Mouse (Mus musculus) adrenal gland (tissue): ENCODE results near the gene Fam243.

Experiments used
- intact Hi-C: fragments of 180-260 bp; cut with DNase I; formaldehyde crosslinking; loops from one replicate; pipeline ENCODE4 v1.15.1; 2025

Fam243 gene

DNA sequence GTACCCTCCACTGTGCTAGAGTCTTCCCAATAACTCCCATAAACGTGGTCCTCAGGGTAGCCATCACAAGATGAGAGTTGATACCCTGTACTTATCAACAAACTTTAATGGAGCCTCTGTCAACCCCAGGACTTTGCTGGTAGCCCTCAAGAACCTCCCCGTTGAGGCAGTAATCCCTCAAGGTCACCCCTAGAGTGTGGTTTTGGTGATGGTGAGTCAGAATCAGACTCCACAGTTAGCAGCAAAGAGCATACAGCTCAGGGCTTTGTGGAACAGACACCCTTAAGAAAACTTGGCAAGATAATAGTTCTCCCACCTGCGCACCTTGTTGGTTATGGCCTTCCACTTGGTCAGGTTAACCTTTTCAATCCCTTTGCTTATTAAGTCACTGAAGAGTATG, 880 bp downstream of the Fam243 start:
- intact Hi-C loops = no loop called here

DNA sequence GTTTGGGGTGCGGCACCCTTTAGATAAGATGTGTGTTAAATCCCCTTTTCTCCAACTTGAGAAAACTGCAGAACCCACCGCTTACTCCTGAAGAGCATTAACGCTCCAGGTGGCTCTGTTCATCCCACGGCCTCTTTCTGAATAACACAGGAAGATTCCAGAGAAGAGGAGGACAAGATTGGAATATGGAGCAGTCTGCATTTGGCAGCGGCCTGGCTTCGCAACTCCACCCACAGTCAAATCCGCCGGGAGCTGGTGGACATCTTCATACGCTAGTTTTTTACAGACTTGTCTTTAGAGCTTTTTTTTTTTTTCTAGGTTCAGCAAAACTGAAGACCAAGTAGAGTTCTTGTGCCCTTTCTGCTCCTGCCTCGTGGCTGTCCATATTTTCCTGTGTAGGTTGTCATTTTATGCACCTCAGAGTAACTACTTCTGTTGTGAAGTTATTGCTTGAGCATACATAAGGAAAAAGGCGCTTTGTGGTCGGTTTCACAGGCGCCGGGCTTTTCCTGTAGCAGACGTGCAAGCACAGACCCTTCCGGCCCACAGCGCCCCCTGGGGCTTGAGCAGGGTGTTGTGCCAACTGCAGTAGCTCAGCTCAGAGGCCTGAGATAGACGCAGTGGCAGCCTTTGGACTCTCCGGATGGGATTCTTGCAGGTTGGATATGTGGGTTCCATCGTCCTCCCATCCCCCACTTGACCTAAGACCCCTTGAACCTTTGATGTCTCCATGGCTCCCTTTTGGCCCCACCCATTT, 1.7 kb downstream of the Fam243 start:
- intact Hi-C loops = no loop called here

DNA sequence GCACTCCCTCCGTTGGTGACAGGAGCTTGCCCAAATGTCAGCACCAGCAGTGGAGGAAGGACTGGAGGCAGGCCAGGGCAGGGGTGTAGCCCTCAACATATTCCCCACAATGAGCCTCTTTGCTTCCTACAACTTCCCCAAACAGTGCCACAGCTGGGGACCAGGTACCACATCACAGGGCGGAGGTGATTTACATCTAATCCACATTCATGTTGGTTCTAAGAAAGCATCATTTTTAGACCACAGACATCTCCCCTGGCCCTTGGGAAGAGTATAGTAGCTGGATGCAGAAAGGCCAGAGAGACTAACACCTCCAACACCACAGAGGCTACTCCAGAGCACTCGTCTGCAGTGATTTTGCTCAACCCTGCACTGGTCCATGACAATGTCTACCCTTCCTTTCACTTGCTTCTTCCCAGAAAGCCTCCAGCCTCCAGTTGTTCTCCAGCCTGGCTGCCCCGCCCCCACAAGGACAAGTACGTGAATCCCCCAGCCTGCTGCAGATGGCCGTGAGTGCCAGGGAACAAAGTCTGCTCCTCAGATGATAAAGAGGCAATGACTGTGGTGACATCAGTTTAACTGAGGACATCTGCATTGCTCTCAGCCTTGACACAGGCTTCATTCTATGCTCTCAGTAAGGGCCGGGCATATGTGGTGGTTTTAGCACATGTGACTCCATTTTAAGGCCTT, 5.0 kb downstream of the Fam243 start:
- intact Hi-C loops = no loop called here

DNA sequence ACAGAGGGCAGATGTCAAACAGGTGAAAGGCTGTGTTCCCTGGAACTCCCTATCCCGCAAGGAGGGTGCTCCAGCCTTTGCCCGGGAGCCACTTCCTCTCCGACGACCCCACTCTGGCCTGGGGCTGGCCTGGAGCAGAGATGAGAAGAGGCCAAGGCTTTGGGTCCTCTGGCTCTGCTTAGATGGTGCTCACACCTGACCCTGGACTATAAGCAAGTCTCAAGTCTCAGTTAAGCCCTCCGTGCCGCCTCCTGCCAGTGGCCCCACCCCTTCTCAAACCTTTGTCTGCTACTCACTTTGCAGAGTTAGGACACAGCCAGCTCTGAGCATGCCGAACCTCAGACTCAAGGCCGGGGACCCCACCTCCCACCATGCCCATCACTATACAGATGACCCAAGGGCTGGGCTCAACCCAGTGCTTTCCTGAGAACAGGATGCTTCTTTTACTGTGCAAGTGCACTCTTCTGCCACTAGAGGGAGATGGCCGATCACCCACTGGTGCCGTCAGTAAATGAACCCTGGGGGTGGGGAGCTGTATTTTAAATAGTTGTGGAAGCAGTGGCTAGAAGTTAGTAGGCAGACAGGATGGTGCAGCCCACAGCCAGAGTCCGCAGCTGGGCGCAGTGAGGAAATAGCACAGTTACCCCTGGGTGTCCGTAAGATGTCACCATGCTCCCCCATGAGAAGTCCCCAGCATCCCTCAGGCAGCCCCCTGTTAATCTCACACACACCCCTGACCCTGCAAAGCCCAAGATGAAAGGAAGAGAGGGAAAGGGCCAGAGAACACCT, 7.1 kb downstream of the Fam243 start:
- intact Hi-C loops = loop anchor here (2.0 kb wide), 1 partner anchor 21 kb away; no protein-coding TSS in a partner anchor

DNA sequence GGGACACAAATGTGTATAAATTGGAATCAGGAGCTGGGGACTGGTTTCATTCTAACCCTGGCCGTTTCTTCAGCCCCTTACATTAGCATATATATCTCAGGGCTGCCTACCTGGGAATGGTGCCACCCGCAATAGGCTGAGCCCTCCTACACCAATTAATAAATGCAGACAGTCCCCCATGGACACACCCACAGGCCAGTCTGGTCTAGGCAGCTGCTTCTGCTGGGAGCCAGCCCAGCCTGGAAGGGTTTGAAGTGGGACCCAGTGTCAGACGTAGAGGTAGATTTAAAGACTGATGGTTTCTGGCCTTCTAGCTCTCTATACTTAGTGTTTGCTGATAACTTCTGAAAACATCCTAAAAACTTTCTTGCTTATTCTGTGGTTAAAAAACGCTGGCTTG, 12.1 kb downstream of the Fam243 start:
- intact Hi-C loops = no loop called here

DNA sequence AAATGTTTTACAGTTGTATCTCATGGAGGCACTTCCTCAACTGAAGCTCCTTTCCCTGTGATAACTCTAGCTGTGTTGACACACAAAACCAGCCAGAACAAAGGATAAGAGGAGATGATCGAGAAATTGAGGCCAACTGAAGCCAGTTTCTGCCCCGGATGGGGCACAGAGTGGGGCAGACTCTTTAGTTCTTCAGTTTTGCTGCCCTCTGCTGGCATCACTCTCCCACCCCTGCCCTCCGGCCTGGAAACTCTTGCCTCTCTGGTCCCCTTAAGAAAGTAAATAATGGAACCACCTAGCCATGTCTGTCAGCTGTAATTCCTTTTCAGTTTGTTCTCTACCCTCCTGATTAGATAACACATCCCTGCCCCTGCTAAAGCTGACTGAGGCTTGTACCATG, 13.3 kb downstream of the Fam243 start:
- intact Hi-C loops = no loop called here

DNA sequence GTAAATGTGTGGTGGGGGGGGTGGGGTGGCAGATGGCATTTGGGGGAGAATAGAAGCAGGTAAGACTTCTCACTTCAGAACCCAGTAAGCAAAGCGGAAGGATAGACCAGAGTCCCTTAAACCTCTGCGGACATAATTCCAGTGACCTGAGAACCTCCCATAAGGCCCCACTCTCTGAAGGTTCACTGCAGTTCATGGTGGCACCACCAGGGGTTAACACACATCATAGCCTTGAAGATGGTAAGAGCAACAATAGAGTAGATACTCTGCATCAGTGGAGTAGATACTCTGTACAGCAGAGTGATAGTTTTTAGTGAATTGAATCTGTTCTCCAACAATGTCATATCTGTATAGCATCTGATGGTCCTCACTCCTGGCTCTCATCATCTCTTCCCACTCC, 15.7 kb downstream of the Fam243 start:
- intact Hi-C loops = no loop called here

DNA sequence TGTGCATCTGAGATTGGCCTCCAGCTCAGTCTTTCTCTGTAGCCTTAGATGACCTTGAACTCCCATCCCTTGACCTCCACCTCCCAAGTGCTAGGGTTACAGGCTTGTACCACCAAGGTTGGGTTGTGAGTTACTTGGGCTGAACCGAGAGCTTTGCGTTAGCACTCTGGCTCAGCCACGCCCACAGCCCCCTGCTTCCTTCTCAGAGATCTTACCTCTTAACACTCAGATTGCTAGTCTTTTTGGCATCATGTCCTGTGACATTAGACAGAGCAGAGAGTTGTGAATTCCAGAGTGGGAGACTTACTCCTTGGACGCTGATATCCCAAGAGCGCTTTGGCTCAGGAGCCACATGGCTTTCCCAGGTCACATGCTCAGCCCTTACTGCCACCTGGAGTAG, 18.7 kb downstream of the Fam243 start:
- intact Hi-C loops = no loop called here

DNA sequence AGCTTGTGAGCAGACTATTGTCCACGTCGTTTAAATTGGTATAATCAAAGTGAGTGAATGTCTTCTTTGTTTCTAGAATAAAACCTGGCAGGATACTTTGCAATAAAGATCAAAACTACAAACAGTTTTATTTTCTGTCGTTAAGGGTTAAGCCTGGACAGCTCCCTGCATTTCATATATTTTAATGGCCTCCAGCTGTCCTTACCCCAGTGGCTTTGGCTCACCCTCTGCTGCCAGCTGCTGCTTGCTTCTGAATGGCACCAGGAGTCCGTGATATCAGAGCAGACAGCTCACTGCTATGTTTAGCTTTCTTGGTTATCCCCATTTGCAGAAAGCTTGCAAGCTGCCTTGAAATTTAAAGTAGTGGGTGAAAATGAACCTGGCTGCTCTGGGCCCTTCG, 19.3 kb downstream of the Fam243 start:
- intact Hi-C loops = no loop called here

DNA sequence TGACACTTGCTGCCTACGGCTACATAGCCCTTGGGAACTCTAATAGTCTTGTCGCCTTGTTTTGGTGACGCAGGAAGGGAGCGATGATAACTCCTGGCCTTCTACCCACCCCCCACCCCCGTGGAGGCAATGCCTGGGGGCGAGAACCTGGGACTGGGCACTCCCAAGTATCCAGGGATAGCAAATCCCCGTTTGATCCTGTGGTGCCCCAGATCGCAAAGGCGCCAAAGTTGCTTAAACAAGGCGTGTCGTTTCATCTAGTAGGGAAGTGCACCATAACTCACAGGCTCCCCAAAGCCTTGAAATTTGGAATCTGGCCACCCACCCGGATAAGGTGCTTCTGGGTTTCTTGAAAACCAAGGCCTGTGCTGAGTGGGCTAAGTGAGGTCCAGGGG, 19.8 kb downstream of the Fam243 start:
- intact Hi-C loops = no loop called here

DNA sequence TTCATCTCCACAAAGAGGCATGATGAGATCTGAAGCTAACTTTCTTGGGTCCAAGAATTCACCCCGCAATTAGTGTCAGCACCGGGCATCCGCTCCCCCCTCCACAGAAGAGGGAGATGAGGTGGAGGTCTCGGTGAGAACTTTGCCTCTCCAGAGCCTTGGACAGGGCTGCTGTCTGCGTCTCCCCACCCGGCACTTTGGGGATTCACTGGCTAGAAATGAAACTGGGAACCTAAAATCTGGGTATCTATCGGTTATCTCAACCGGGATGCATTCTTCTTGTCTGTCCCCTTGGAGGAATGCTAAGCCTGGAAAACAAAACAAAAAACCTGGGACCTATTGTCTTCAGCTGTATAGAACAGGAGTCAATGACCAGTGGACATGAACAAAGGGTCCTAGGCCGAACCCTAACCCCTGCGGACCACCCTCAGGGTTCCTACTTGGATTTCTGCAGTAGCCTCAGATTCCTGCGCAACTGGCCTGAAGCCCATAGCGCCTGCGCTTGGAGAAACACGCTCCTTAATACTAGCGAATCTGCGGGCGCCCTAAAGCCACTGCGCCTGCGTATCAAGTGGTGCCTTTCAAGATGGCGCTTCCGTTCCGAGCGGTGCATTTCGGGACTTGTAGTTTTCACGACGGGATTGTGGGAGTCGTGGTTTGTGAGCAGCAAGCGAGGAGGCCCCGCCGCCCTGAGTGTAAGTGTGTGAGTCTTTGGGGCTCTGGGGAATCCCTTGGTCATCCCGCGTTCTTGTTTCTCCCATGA, 20.4 kb downstream of the Fam243 start, which contains the start of gene Smim11:
Gene Smim11 (plus strand): TSS at position 638 of the 763 bp plus-strand sequence.
- intact Hi-C loops = no loop called here

DNA sequence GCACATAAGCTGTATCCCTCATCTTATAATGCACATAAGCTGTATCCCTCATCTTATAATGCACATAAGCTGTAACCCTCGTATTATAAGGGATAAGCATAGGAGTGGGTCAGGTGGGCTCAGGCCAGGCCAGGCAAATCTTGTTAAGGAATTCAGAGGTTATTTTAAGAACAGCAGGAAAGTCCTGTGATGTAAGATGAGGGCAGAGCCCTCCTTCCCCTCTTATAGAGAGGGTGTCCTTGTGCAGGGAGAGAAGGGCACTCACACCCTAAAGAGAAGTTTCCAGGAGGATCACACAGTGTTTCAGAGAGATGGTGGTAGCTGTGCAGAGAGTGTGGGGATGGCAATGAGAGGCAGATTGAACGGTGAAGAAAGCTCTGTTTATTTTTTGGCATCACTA, 25.9 kb downstream of the Fam243 start:
- intact Hi-C loops = no loop called here

DNA sequence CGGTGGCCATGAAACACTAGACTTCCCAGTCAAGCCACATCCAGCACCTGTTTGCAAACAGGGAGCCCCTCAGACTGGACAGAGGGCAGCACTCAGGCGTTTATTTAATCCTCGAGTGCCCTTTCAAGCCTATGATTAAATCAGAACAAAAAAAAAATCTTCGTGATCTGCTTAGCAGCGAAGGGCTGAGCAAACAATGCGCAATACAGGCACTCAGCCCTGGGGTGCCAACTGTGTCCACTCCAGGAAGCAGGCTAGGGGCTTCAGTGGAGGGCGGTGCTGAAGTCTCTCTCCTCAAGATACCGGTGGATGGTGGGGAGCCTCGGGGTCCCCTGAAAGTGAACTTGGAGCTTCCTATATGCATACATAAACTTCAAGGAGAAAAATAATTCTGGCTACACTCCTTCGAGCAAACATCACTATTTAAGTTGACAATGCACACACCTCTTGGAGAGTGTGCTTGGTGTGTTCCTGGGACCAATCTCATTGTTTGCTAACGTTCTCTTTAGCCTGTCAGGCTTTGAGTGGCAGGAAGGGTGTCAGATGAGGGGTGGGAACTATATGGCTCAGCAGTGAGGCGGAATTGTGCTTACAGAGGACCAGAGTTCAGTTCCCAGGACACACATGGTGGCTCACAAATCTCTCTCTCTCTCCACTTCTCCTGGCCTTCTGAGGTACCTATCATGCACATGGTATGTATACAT, 26.8 kb downstream of the Fam243 start:
- intact Hi-C loops = no loop called here

DNA sequence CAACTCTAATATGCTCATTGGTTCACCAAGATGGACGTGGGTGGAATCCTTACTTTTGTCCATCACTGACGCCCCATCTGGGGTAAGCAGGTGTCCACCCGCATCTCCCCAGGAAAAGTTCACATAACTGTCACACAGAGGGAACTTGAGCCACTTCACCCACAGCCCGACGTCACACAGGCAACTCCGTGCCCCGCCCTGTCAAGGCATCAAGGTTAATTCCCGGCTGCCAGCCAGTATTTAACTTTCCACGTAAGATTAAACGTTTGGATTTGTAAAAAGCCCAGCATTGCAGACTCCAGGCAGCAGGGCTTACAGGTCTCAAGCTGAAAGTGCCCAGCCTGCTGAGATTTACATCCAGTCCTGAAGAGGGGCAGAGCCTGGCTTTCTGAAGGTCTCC, 29.1 kb downstream of the Fam243 start, which contains the start of gene Kcne2:
Gene Kcne2 (plus strand): TSS at position 289 of the 400 bp plus-strand sequence.
- intact Hi-C loops = no loop called here

DNA sequence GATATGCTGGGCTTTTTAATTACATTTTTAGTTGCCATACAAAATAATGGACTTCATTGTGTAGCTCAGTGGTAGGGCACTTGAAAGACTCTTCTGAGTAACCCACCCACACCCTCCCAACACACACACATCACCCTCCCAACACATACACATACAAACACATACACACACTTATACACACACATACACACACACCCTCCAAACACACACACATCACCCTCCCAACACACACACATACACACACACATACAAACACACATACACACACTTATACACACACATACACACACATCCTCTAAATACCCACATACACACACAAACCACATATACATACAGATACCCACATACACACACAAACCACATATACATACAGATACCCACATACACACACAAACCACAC, 31.2 kb downstream of the Fam243 start:
- intact Hi-C loops = no loop called here

DNA sequence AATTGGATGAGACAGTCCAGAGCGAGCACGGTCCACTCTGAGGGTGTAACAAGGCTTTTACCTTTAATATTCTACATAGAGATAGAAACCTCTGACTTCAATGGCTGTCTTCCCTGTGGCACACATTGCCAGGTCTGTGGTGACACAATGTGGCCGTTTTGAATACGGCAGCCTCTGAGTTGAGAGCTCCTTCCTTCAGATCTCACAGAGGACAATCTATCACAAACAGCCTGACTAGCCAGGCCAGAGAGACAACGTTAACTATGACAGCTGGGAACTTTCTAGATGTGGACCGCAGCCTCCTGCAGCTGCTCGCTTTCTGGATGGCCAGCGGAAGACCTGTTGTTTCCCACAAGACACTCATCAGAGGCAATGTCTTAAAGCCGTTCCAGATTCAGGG, 32.5 kb downstream of the Fam243 start:
- intact Hi-C loops = loop anchor here (5.0 kb wide), 1 partner anchor 231 kb away; the partner anchor contains the start of genes Gm49711, Mrps6 and Slc5a3

DNA sequence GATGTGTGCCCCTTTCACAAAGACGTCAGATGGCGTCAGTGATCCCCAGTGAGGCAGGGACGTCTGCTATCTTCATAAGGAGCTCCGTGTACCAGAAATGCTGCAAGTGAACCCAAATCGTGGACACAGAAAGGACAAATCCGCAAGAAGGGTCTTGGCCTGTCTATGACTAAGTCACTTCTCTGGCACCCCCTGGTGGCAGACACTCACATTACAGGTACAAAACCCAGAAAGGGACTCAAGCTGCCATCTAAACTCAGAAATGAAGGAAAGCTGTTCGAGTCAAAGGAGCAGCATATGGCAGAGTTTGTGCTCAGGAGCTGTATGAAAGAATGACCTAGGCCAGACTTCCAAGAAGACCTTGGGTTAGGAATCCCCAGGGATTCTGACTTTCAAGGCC, 34.6 kb downstream of the Fam243 start:
- intact Hi-C loops = loop anchor here (1.0 to 5.0 kb wide), 2 partner anchors 229 to 350 kb away; partner anchors contain the start of genes Gm49711, Mrps6 and Slc5a3

DNA sequence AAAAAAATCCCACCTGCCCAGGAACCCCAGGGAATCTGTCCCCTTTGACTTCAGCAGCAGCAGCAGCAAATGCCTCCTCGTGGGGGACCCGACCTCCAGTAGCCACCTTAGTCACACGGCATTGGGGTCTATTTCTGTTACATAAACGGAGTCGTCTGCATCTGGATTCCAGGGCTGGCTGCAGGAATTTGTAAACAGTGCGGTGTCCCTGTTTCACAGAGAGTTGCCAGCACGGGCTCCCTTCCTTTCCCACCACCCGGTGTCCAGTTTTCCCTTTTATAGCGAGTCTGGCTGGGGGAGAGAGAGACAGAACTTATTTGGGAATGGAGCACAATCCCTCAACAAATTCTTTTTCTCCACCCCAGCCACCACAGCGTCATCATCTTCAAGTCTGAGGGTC, 36.2 kb downstream of the Fam243 start:
- intact Hi-C loops = loop anchor here (5.0 kb wide), 1 partner anchor 228 kb away; the partner anchor contains the start of genes Gm49711, Mrps6 and Slc5a3

DNA sequence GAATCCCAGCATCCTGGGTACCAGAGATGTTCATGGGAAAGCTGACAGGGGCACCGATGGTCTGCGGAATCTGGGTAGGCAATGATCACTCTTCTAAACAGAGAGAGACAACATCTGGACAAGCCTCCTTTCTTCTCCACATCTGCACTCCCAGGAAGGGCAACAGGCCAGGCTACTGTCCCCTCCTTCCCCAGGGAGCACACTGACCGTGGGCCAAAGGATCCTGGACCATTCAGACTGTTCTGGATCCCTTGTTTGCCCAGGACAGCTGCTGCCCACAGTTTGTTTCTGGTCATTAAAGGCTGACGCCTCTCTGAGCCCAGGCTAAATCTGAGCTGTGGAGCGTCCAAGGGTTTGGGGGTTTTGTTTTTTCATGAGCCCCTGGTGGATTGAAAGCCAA, 38.6 kb downstream of the Fam243 start:
- intact Hi-C loops = no loop called here

DNA sequence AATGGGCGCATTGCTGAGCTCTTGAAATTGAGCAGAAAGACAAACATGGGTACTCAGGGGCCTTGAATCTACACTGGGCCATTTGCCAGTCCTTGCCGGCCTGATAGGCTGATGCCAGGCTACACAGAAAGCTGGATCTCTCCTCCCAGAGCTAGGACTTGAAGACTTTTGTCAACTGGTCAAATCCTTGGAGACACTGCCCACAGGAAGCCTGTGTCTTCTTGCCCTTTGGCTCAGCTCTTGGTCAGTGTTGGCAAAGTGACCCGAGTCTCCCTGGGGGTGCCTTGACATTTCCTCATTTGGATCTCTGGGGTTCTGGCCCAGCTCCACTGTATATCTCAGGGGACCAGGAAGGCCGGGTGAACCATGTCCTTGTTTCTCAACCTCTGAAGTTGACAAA, 45.7 kb downstream of the Fam243 start:
- intact Hi-C loops = no loop called here
